Mouse (Mus musculus) cerebellum, adult (tissue): Measurements from ENCODE around the gene Ubash3b.

Source experiments
- ATAC-seq: cut with Nextera tagmentation; 2 replicates; pipeline ENCODE4 v1.9.2; 2017; ENCODE audit warnings: mild to moderate bottlenecking, moderate library complexity, mixed read lengths; ENCODE audit not compliant: insufficient number of reproducible peaks, low FRiP score, low TSS enrichment

Ubash3b gene

GRCm38 (mm10) chr9:41161413-41161812, at the start of gene Ubash3b:
Ubash3b (minus strand) TSS chr9:41161697.
- ATAC-seq = no peak

GRCm38 (mm10) chr9:41207130-41208104, 45.9 kb upstream of the Ubash3b start:
- peak; percentile 90 for ATAC-seq

GRCm38 (mm10) chr9:41206717-41207116, 45.2 kb upstream of the Ubash3b start:
- no peak for ATAC-seq

GRCm38 (mm10) chr9:41205267-41205666, 43.8 kb upstream of the Ubash3b start:
- no peak for ATAC-seq

GRCm38 (mm10) chr9:41199456-41200252, 38.2 kb upstream of the Ubash3b start:
- no peak for ATAC-seq

GRCm38 (mm10) chr9:41198501-41199265, 37.2 kb upstream of the Ubash3b start:
- peak; percentile 90 for ATAC-seq

- no peak for ATAC-seq
Observed at GRCm38 (mm10) chr9:41195742-41196311, 34.3 kb upstream of the Ubash3b start.

- ATAC-seq = no peak
Observed at GRCm38 (mm10) chr9:41191651-41192210, 30.2 kb upstream of the Ubash3b start.

GRCm38 (mm10) chr9:41190745-41191482, 29.4 kb upstream of the Ubash3b start:
- peak; percentile 77; the same call in 1 of the 2 replicates for ATAC-seq

GRCm38 (mm10) chr9:41187939-41188338, 26.4 kb upstream of the Ubash3b start:
- no peak for ATAC-seq

GRCm38 (mm10) chr9:41187498-41187897, 26.0 kb upstream of the Ubash3b start:
- ATAC-seq = no peak

- ATAC-seq = no peak
Observed at GRCm38 (mm10) chr9:41185331-41185730, 23.8 kb upstream of the Ubash3b start.

- peak; percentile 91 for ATAC-seq
Observed at GRCm38 (mm10) chr9:41182550-41182949, 21.1 kb upstream of the Ubash3b start.

GRCm38 (mm10) chr9:41181803-41182202, 20.3 kb upstream of the Ubash3b start:
- no peak for ATAC-seq

- no peak for ATAC-seq
Observed at GRCm38 (mm10) chr9:41181372-41181771, 19.9 kb upstream of the Ubash3b start.

- ATAC-seq = no peak
Observed at GRCm38 (mm10) chr9:41179056-41179455, 17.6 kb upstream of the Ubash3b start.

- no peak for ATAC-seq
Observed at GRCm38 (mm10) chr9:41173158-41173557, 11.7 kb upstream of the Ubash3b start.

- no peak for ATAC-seq
Observed at GRCm38 (mm10) chr9:41172426-41172825, 10.9 kb upstream of the Ubash3b start.

GRCm38 (mm10) chr9:41170026-41170425, 8.5 kb upstream of the Ubash3b start:
- ATAC-seq = no peak
